Mouse (Mus musculus): ENCODE data around the gene Sema4f.

Gene Sema4f

GRCm38 (mm10) chr6:82939167-82939912 is at the start of gene Sema4f:
Gene Sema4f (minus strand): TSS chr6:82939769.
- no peak for DNase-seq (ENCODE audit: low spot score in 2 of 2)

- no peak for DNase-seq (ENCODE audit: low spot score in 2 of 2)
Observed at GRCm38 (mm10) chr6:82987411-82987971, 47.9 kb upstream of the Sema4f start.

- peak in 1 of 2 experiments; percentile 19 for DNase-seq (ENCODE audit: low spot score in 2 of 2)
Observed at GRCm38 (mm10) chr6:82971031-82971430, 31.5 kb upstream of the Sema4f start.

- DNase-seq (ENCODE audit: low spot score in 2 of 2), result no peak
Observed at GRCm38 (mm10) chr6:82969249-82970084, 29.9 kb upstream of the Sema4f start.

GRCm38 (mm10) chr6:82961664-82962063 is 22.1 kb upstream of the Sema4f start:
- no peak for DNase-seq (ENCODE audit: low spot score in 2 of 2)

GRCm38 (mm10) chr6:82956553-82957251 is 17.1 kb upstream of the Sema4f start:
- DNase-seq (ENCODE audit: low spot score in 2 of 2), result no peak

- peak in 1 of 2 experiments; percentile 16 for DNase-seq (ENCODE audit: low spot score in 2 of 2)
Observed at GRCm38 (mm10) chr6:82946651-82947050, 7.1 kb upstream of the Sema4f start, which contains the start of gene M1ap. Gene M1ap (plus strand): TSS chr6:82946902.

GRCm38 (mm10) chr6:82945750-82946149 is 6.2 kb upstream of the Sema4f start:
- no peak for DNase-seq (ENCODE audit: low spot score in 2 of 2)

- no peak for DNase-seq (ENCODE audit: low spot score in 2 of 2)
Observed at GRCm38 (mm10) chr6:82940765-82941164, 1.2 kb upstream of the Sema4f start.

GRCm38 (mm10) chr6:82934616-82935230 is 4.8 kb downstream of the Sema4f start:
- no peak for DNase-seq (ENCODE audit: low spot score in 2 of 2)

GRCm38 (mm10) chr6:82927617-82928016 is 12.0 kb downstream of the Sema4f start:
- DNase-seq (ENCODE audit: low spot score in 2 of 2), result no peak

GRCm38 (mm10) chr6:82926528-82926927 is 13.0 kb downstream of the Sema4f start:
- DNase-seq (ENCODE audit: low spot score in 2 of 2), result no peak

- DNase-seq (ENCODE audit: low spot score in 2 of 2), result no peak
Observed at GRCm38 (mm10) chr6:82926106-82926505, 13.5 kb downstream of the Sema4f start.

- DNase-seq (ENCODE audit: low spot score in 2 of 2), result no peak
Observed at GRCm38 (mm10) chr6:82925005-82925404, 14.6 kb downstream of the Sema4f start.

- no peak for DNase-seq (ENCODE audit: low spot score in 2 of 2)
Observed at GRCm38 (mm10) chr6:82921426-82922224, 17.9 kb downstream of the Sema4f start.

- no peak for DNase-seq (ENCODE audit: low spot score in 2 of 2)
Observed at GRCm38 (mm10) chr6:82919520-82919919, 20.0 kb downstream of the Sema4f start.

GRCm38 (mm10) chr6:82918371-82918770 is 21.2 kb downstream of the Sema4f start:
- DNase-seq (ENCODE audit: low spot score in 2 of 2), result no peak

- peak; percentile 48 to 80 for DNase-seq (ENCODE audit: low spot score in 2 of 2)
Observed at GRCm38 (mm10) chr6:82917778-82918129, 21.8 kb downstream of the Sema4f start.

- no peak for DNase-seq (ENCODE audit: low spot score in 2 of 2)
Observed at GRCm38 (mm10) chr6:82917076-82917777, 22.3 kb downstream of the Sema4f start.

GRCm38 (mm10) chr6:82916459-82916858 is 23.1 kb downstream of the Sema4f start:
- DNase-seq (ENCODE audit: low spot score in 2 of 2), result no peak
